Mouse (Mus musculus): ENCODE data around the gene Rabgef1. TPM values are rescaled to one million over a fixed set of nuclear protein-coding genes. Genes with fewer than 3 reads are reported as not detected.

Rabgef1 gene
- polyA plus RNA-seq, 1 experiment: 21.0 TPM

DNA sequence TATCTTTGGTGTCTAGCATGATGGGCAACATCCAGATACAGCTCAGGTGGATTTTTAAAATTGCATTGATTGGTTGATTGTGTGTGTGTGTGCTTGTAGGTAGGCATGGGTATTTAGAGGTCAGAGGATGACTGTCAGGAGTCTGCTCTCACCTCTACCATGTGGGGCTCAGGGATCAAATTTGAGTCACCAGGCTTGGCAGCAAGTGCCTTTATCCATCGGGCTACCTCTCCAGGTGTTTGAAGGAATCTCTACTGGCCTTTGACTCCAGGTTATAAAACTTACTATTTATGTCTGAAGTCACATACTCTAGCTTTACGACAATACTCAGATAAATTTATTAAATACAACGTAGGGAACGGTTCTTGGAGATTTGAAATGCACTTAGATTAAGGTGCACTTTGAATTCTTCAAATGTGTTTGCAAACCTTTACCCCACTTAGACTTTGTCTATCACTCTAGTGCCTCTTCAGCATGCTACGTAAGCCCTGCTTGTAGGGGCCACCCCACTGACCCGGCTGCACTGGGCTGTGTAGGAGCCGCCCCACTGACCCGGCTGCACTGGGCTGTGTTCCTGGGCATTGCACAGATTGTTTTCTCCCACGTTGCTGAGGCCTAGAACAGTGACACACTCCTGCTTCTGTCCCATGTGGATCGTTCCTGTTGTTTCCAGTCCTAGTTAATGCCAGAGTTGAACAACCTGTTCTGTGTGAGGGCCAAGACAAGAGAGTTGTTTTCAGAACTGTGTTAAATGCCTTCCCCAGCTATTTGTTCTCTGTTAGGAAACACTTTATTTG is 28.8 kb downstream of the Rabgef1 start:
- WGBS: 93% methylated on average over 10 of the region's 10 CpGs
- Histone ChIP-seq H3K4me1 (replicated peaks; ENCODE audit: control insufficient read depth, insufficient read depth, low read length) (peaks cover 5% of the 10 kb centered on the region), H3K27me3 (ENCODE audit: control insufficient read depth, insufficient read depth, low read length) (no peaks in the 10 kb centered on the region), H3K4me3 (ENCODE audit: control insufficient read depth, insufficient read depth, low read length) (no peak overlapping the region), H3K27ac (ENCODE audit: control insufficient read depth, insufficient read depth, low read length) (no peak overlapping the region), H3K36me3 (ENCODE audit: control insufficient read depth, insufficient read depth, low read length) (peaks cover 11% of the 10 kb centered on the region; the same call in 1 of the 2 replicates)
- TF ChIP-seq POLR2A (IDR thresholded peaks at IDR 0.05; ENCODE audit: control insufficient read depth, extremely low read depth, insufficient read depth, low read length, poor library complexity) (no peak), CTCF (IDR thresholded peaks at IDR 0.05; ENCODE audit: borderline replicate concordance, control insufficient read depth, extremely low read depth, insufficient read depth, low read length, poor library complexity) (no peak)
- DNase-seq: no peak

DNA sequence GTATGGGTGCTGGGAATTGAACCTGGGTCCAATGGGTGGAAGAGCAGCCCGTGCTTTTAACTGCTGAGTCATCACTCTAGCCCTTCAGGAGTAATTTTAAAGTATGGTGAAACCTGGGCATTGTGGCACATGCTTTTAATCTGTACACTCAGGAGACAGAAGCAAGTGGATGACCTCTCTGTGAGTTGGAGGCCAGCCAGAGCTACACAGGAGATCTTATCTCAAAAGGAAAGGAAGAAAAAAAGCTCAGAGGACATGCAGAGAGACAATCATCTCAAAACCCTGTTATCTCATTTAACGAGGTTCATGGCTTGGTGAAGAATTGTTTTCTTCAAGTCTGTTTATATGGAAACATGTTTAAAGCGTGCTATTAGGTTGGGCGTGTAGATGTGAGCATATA is 32.4 kb downstream of the Rabgef1 start:
- H3K27me3 ChIP-seq (ENCODE audit: control insufficient read depth, insufficient read depth, low read length): no peaks in the 10 kb centered on the region
- TF ChIP-seq POLR2A (IDR thresholded peaks at IDR 0.05; ENCODE audit: control insufficient read depth, extremely low read depth, insufficient read depth, low read length, poor library complexity) (no peak), CTCF (IDR thresholded peaks at IDR 0.05; ENCODE audit: borderline replicate concordance, control insufficient read depth, extremely low read depth, insufficient read depth, low read length, poor library complexity) (no peak)
- no peak for DNase-seq
- peaks cover 3% of the 10 kb centered on the region; the same call in 1 of the 2 replicates for H3K36me3 ChIP-seq (ENCODE audit: control insufficient read depth, insufficient read depth, low read length)
- H3K4me3 ChIP-seq (ENCODE audit: control insufficient read depth, insufficient read depth, low read length): no peak overlapping the region
- no peak overlapping the region for H3K27ac ChIP-seq (ENCODE audit: control insufficient read depth, insufficient read depth, low read length)
- 51% methylated on average over 4 of the region's 4 CpGs for WGBS
- peaks cover 10% of the 10 kb centered on the region for H3K4me1 ChIP-seq (replicated peaks; ENCODE audit: control insufficient read depth, insufficient read depth, low read length)

DNA sequence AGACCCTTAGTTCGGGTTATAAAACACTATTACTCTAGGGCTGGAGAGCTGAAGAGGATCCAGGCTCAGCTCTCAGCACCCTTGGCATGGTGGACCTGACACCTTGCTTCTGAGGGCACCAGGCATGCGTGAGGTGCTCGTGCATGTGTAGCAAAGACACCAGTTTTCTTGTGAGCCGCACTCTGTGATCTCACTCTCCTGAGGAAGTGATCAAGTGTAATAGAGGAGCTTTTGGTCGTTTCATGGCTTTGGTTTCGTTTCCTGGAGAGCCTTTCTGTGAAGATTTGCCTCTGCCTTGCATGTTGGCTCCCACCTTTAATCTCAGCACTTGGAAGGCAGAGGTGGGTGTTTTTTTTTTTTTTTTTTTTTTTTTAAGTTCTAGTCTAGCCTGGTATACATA is 33.0 kb downstream of the Rabgef1 start:
- Histone ChIP-seq H3K27me3 (ENCODE audit: control insufficient read depth, insufficient read depth, low read length) (no peaks in the 10 kb centered on the region), H3K27ac (ENCODE audit: control insufficient read depth, insufficient read depth, low read length) (peak overlapping the region; percentile 64; the same call in 1 of the 2 replicates), H3K36me3 (ENCODE audit: control insufficient read depth, insufficient read depth, low read length) (peaks cover 5% of the 10 kb centered on the region; the same call in 1 of the 2 replicates), H3K4me1 (replicated peaks; ENCODE audit: control insufficient read depth, insufficient read depth, low read length) (peaks cover 10% of the 10 kb centered on the region), H3K4me3 (ENCODE audit: control insufficient read depth, insufficient read depth, low read length) (no peak overlapping the region)
- peak; percentile 3 for DNase-seq
- WGBS: 32% methylated on average over 6 of the region's 6 CpGs
- no peak for TF ChIP-seq POLR2A (IDR thresholded peaks at IDR 0.05; ENCODE audit: control insufficient read depth, extremely low read depth, insufficient read depth, low read length, poor library complexity)
- TF ChIP-seq CTCF (IDR thresholded peaks at IDR 0.05; ENCODE audit: borderline replicate concordance, control insufficient read depth, extremely low read depth, insufficient read depth, low read length, poor library complexity): no peak

DNA sequence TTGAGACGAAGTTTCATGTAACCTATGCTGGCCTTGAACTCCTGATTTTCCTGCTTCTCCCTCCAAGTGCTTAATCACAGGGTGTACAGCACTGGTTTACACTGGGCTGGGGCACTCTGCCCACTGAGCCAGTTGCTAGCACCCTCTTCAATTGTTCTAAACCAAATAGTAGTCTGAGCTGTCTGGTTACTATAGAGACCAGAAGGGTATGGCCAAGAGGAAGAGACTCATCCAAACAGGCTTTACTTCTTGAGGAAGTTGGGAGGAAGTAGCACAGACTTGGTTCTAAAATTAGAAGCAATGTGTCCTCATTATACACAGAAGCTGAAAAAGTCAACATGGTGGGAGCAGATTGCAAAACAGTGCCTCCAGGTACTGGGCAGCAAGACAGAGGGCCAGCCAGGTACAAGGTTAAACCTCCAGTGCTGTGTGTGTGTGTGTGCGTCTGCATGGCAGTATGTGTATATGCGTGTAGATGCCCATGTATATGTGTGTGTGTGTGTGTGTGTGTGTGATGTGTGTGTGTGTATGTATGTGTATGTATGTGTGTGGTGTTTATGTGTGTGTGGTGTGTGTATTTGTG is 33.9 kb downstream of the Rabgef1 start:
- no peak for TF ChIP-seq POLR2A (IDR thresholded peaks at IDR 0.05; ENCODE audit: control insufficient read depth, extremely low read depth, insufficient read depth, low read length, poor library complexity)
- no peak for TF ChIP-seq CTCF (IDR thresholded peaks at IDR 0.05; ENCODE audit: borderline replicate concordance, control insufficient read depth, extremely low read depth, insufficient read depth, low read length, poor library complexity)
- no peak for DNase-seq
- Histone ChIP-seq H3K27ac (ENCODE audit: control insufficient read depth, insufficient read depth, low read length) (no peak overlapping the region), H3K27me3 (ENCODE audit: control insufficient read depth, insufficient read depth, low read length) (no peaks in the 10 kb centered on the region), H3K4me3 (ENCODE audit: control insufficient read depth, insufficient read depth, low read length) (no peak overlapping the region), H3K4me1 (replicated peaks; ENCODE audit: control insufficient read depth, insufficient read depth, low read length) (peaks cover 10% of the 10 kb centered on the region), H3K36me3 (ENCODE audit: control insufficient read depth, insufficient read depth, low read length) (peaks cover 7% of the 10 kb centered on the region; the same call in 1 of the 2 replicates)
- WGBS: 96% methylated on average over 3 of the region's 3 CpGs

DNA sequence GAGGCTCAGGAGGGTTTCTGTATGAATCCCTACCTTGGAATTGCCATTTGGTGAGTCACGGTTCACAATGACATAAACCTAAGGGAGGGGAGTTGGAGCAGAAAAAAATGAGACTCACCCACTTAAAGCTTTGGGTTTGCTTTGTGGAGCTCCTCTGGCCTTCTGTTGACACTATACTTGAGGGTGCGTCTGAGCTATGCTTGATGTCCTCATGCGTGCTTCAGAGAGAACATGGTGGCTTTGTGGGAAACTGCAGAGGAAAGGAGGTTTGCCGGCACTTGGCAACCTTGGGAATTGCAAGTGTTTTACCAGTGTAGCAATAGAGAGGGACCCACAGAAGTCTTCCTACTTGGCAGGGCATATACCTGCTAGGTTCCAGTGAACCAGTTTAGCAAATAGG is 35.7 kb downstream of the Rabgef1 start:
- TF ChIP-seq CTCF (IDR thresholded peaks at IDR 0.05; ENCODE audit: borderline replicate concordance, control insufficient read depth, extremely low read depth, insufficient read depth, low read length, poor library complexity) (no peak), POLR2A (IDR thresholded peaks at IDR 0.05; ENCODE audit: control insufficient read depth, extremely low read depth, insufficient read depth, low read length, poor library complexity) (no peak)
- Histone ChIP-seq H3K27ac (ENCODE audit: control insufficient read depth, insufficient read depth, low read length) (no peak overlapping the region), H3K4me3 (ENCODE audit: control insufficient read depth, insufficient read depth, low read length) (no peak overlapping the region), H3K36me3 (ENCODE audit: control insufficient read depth, insufficient read depth, low read length) (peaks cover 13% of the 10 kb centered on the region; the same call in 1 of the 2 replicates), H3K4me1 (replicated peaks; ENCODE audit: control insufficient read depth, insufficient read depth, low read length) (peaks cover 10% of the 10 kb centered on the region), H3K27me3 (ENCODE audit: control insufficient read depth, insufficient read depth, low read length) (no peaks in the 10 kb centered on the region)
- DNase-seq: no peak
- 98% methylated on average over 4 of the region's 4 CpGs for WGBS

DNA sequence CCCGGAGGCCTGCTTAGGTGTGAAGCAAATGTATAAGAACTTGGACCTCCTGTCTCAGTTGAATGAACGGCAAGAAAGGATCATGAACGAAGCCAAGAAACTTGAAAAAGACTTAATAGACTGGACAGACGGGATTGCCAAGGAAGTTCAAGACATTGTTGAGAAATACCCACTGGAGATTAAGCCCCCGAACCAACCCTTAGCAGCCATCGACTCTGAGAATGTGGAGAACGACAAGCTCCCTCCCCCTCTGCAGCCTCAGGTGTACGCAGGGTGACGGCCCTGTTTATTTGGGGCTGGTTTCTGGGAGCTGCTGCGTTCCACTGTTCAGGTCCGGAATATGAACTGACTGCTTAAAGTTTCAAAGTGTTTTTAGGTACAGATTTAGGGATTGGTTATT is 41.4 kb downstream of the Rabgef1 start:
- TF ChIP-seq CTCF (IDR thresholded peaks at IDR 0.05; ENCODE audit: borderline replicate concordance, control insufficient read depth, extremely low read depth, insufficient read depth, low read length, poor library complexity): no peak
- TF ChIP-seq POLR2A (IDR thresholded peaks at IDR 0.05; ENCODE audit: control insufficient read depth, extremely low read depth, insufficient read depth, low read length, poor library complexity): no peak
- Histone ChIP-seq H3K27me3 (ENCODE audit: control insufficient read depth, insufficient read depth, low read length) (no peaks in the 10 kb centered on the region), H3K4me3 (ENCODE audit: control insufficient read depth, insufficient read depth, low read length) (no peak overlapping the region), H3K27ac (ENCODE audit: control insufficient read depth, insufficient read depth, low read length) (no peak overlapping the region), H3K4me1 (replicated peaks; ENCODE audit: control insufficient read depth, insufficient read depth, low read length) (no peaks in the 10 kb centered on the region), H3K36me3 (ENCODE audit: control insufficient read depth, insufficient read depth, low read length) (peaks cover 17% of the 10 kb centered on the region; the same call in 1 of the 2 replicates)
- 97% methylated on average over 11 of the region's 11 CpGs for WGBS
- no peak for DNase-seq

All from thymus, adult 2 months (tissue).